Mouse (Mus musculus) spleen, adult 18-20 months (tissue): Measurements from ENCODE around the gene Galnt12.

Experiments used
- DNase-seq, 2 experiments: peaks; one replicate each; pipeline ENCODE4 v3.0.0; 2022; ENCODE audit warnings: mixed read lengths in 2 of 2

The Galnt12 gene

GRCm38 (mm10) chr4:47161103-47161755 is 69.5 kb downstream of the Galnt12 start:
- no peak for DNase-seq

GRCm38 (mm10) chr4:47161756-47162587 is 70.3 kb downstream of the Galnt12 start:
- DNase-seq: no peak

- no peak for DNase-seq
Measured at GRCm38 (mm10) chr4:47172314-47172713, 80.6 kb downstream of the Galnt12 start.
